Mouse (Mus musculus): ENCODE data around the gene Gm49405. TPM values are rescaled to one million over a fixed set of nuclear protein-coding genes. Genes with fewer than 3 reads are reported as not detected.

The Gm49405 gene
- polyA plus RNA-seq, 1 experiment from 2014 or later = 5.7 TPM

- Histone ChIP-seq H3K9ac (replicated peaks) (no peak overlapping the region; the same call in 1 of the 2 replicates), H3K4me3 (replicated peaks) (peak overlapping the region; percentile 83; the same call in 1 of the 2 replicates), H3K4me1 (peaks cover 22% of the 10 kb centered on the region), H3K4me2 (peak overlapping the region; percentile 80), H3K36me3 (peaks cover 11% of the 10 kb centered on the region), H3K27ac (replicated peaks) (peak overlapping the region; percentile 97; the same call in 1 of the 2 replicates), H3K27me3 (replicated peaks) (no peaks in the 10 kb centered on the region), H3K9me3 (replicated peaks) (no peaks in the 10 kb centered on the region)
- ATAC-seq (ENCODE audit: low FRiP score) = no peak
- 86% methylated on average over 5 of the region's 5 CpGs for WGBS
Observed at GRCm38 (mm10) chr19:4001752-4002151, 1.3 kb downstream of the Gm49405 start.

- no peak for ATAC-seq (ENCODE audit: low FRiP score)
Observed at GRCm38 (mm10) chr19:4003112-4003511, 2.7 kb downstream of the Gm49405 start, which contains the start of gene Doc2g. Gene Doc2g, plus strand, starts transcription at chr19:4003313.

GRCm38 (mm10) chr19:4003641-4004040 lies 3.2 kb downstream of the Gm49405 start:
- H3K27ac ChIP-seq (replicated peaks) = no peak overlapping the region
- H3K4me3 ChIP-seq (replicated peaks) = no peak overlapping the region
- WGBS = 77% methylated on average over 12 of the region's 12 CpGs

More at GRCm38 (mm10) chr19:4003112-4003511, 2.7 kb downstream of the Gm49405 start, which contains the start of gene Doc2g:
- Histone ChIP-seq H3K4me1 (peaks cover 22% of the 10 kb centered on the region), H3K9me3 (replicated peaks) (no peaks in the 10 kb centered on the region), H3K9ac (replicated peaks) (no peak within 1 kb of the TSS; the same call in 1 of the 2 replicates), H3K36me3 (peaks cover 25% of the 10 kb centered on the region), H3K4me3 (replicated peaks) (no peak within 1 kb of the TSS), H3K27ac (replicated peaks) (no peak within 1 kb of the TSS), H3K27me3 (replicated peaks) (no peaks in the 10 kb centered on the region), H3K4me2 (no peak within 1 kb of the TSS)
- WGBS = 68% methylated on average over 1 of the region's 1 CpGs

GRCm38 (mm10) chr19:4004331-4004730 lies 3.9 kb downstream of the Gm49405 start:
- Histone ChIP-seq H3K9me3 (replicated peaks) (no peaks in the 10 kb centered on the region), H3K9ac (replicated peaks) (no peak overlapping the region), H3K4me1 (peaks cover 20% of the 10 kb centered on the region), H3K4me3 (replicated peaks) (no peak overlapping the region), H3K4me2 (no peak overlapping the region), H3K36me3 (peaks cover 36% of the 10 kb centered on the region), H3K27ac (replicated peaks) (no peak overlapping the region), H3K27me3 (replicated peaks) (no peaks in the 10 kb centered on the region)
- WGBS = 88% methylated on average over 15 of the region's 15 CpGs
- no peak for ATAC-seq (ENCODE audit: low FRiP score)

More at GRCm38 (mm10) chr19:4003641-4004040, 3.2 kb downstream of the Gm49405 start:
- H3K4me1 ChIP-seq = peaks cover 22% of the 10 kb centered on the region
- no peak overlapping the region for H3K4me2 ChIP-seq
- peaks cover 30% of the 10 kb centered on the region for H3K36me3 ChIP-seq
- no peak overlapping the region for H3K9ac ChIP-seq (replicated peaks)
- H3K27me3 ChIP-seq (replicated peaks) = no peaks in the 10 kb centered on the region
- H3K9me3 ChIP-seq (replicated peaks) = no peaks in the 10 kb centered on the region
- no peak for ATAC-seq (ENCODE audit: low FRiP score)

GRCm38 (mm10) chr19:4005091-4005490 lies 4.7 kb downstream of the Gm49405 start:
- 89% methylated on average over 9 of the region's 9 CpGs for WGBS
- no peak overlapping the region for H3K27ac ChIP-seq (replicated peaks)
- H3K9me3 ChIP-seq (replicated peaks) = no peaks in the 10 kb centered on the region
- H3K4me2 ChIP-seq = no peak overlapping the region
- H3K4me3 ChIP-seq (replicated peaks) = no peak overlapping the region
- no peak overlapping the region for H3K9ac ChIP-seq (replicated peaks)
- no peak for ATAC-seq (ENCODE audit: low FRiP score)
- no peaks in the 10 kb centered on the region for H3K27me3 ChIP-seq (replicated peaks)
- peaks cover 13% of the 10 kb centered on the region for H3K4me1 ChIP-seq
- peaks cover 44% of the 10 kb centered on the region for H3K36me3 ChIP-seq

- no peaks in the 10 kb centered on the region for H3K9me3 ChIP-seq (replicated peaks)
- no peaks in the 10 kb centered on the region for H3K27me3 ChIP-seq (replicated peaks)
- peaks cover 13% of the 10 kb centered on the region for H3K4me1 ChIP-seq
- H3K4me2 ChIP-seq = no peak overlapping the region
- ATAC-seq (ENCODE audit: low FRiP score) = no peak
- 94% methylated on average over 8 of the region's 8 CpGs for WGBS
- no peak overlapping the region for H3K27ac ChIP-seq (replicated peaks)
- peaks cover 46% of the 10 kb centered on the region for H3K36me3 ChIP-seq
- no peak overlapping the region for H3K9ac ChIP-seq (replicated peaks)
- H3K4me3 ChIP-seq (replicated peaks) = no peak overlapping the region
Observed at GRCm38 (mm10) chr19:4005971-4006370, 5.5 kb downstream of the Gm49405 start.

- H3K36me3 ChIP-seq = peaks cover 44% of the 10 kb centered on the region
- H3K27me3 ChIP-seq (replicated peaks) = no peaks in the 10 kb centered on the region
- H3K9me3 ChIP-seq (replicated peaks) = no peaks in the 10 kb centered on the region
- no peak overlapping the region for H3K4me3 ChIP-seq (replicated peaks)
- 97% methylated on average over 5 of the region's 5 CpGs for whole genome bisulfite sequencing
- no peak for ATAC-seq (ENCODE audit: low FRiP score)
- H3K4me1 ChIP-seq = peaks cover 18% of the 10 kb centered on the region
- H3K9ac ChIP-seq (replicated peaks) = no peak overlapping the region
- no peak overlapping the region for H3K27ac ChIP-seq (replicated peaks)
- peak overlapping the region; percentile 62 for H3K4me2 ChIP-seq
Observed at GRCm38 (mm10) chr19:4011086-4011485, 10.7 kb downstream of the Gm49405 start.

GRCm38 (mm10) chr19:4012432-4013022 lies 12.1 kb downstream of the Gm49405 start, which contains the start of gene Ndufv1:
Gene Ndufv1, minus strand, starts transcription at chr19:4012806.
- WGBS = under 1% methylated on average over 45 of the region's 45 CpGs
- Histone ChIP-seq H3K27me3 (replicated peaks) (no peaks in the 10 kb centered on the region), H3K36me3 (peaks cover 29% of the 10 kb centered on the region), H3K9ac (replicated peaks) (peak within 1 kb of the TSS; percentile 77), H3K4me2 (peak within 1 kb of the TSS; percentile 62), H3K4me3 (replicated peaks) (peak within 1 kb of the TSS; percentile 88), H3K9me3 (replicated peaks) (no peaks in the 10 kb centered on the region), H3K4me1 (peaks cover 18% of the 10 kb centered on the region), H3K27ac (replicated peaks) (peak within 1 kb of the TSS; percentile 85)
- ATAC-seq (ENCODE audit: low FRiP score) = peak; percentile 99

- WGBS = 27% methylated on average over 9 of the region's 9 CpGs
- ATAC-seq (ENCODE audit: low FRiP score) = peak; percentile 48
- H3K4me2 ChIP-seq = peak overlapping the region; percentile 62
Observed at GRCm38 (mm10) chr19:4013066-4013465, 12.6 kb downstream of the Gm49405 start.

GRCm38 (mm10) chr19:4014802-4015201 lies 14.4 kb downstream of the Gm49405 start:
- Histone ChIP-seq H3K4me1 (peaks cover 21% of the 10 kb centered on the region), H3K27me3 (replicated peaks) (no peaks in the 10 kb centered on the region), H3K9ac (replicated peaks) (no peak overlapping the region), H3K27ac (replicated peaks) (no peak overlapping the region), H3K4me3 (replicated peaks) (no peak overlapping the region), H3K36me3 (peaks cover 8% of the 10 kb centered on the region; the same call in 1 of the 2 replicates), H3K9me3 (replicated peaks) (no peaks in the 10 kb centered on the region), H3K4me2 (no peak overlapping the region)
- no peak for ATAC-seq (ENCODE audit: low FRiP score)

More at GRCm38 (mm10) chr19:4013066-4013465, 12.6 kb downstream of the Gm49405 start:
- Histone ChIP-seq H3K4me3 (replicated peaks) (peak overlapping the region; percentile 88), H3K4me1 (peaks cover 18% of the 10 kb centered on the region), H3K9me3 (replicated peaks) (no peaks in the 10 kb centered on the region), H3K9ac (replicated peaks) (0 out of 2 replicates have a peak overlapping the region, but pooled peaks have one; percentile 18), H3K36me3 (peaks cover 24% of the 10 kb centered on the region), H3K27ac (replicated peaks) (no peak overlapping the region), H3K27me3 (replicated peaks) (no peaks in the 10 kb centered on the region)

- Histone ChIP-seq H3K4me1 (peaks cover 21% of the 10 kb centered on the region), H3K9me3 (replicated peaks) (no peaks in the 10 kb centered on the region), H3K27ac (replicated peaks) (no peak overlapping the region), H3K4me3 (replicated peaks) (no peak overlapping the region), H3K27me3 (replicated peaks) (no peaks in the 10 kb centered on the region), H3K36me3 (0 out of 2 replicates have a peak, but pooled peaks cover 4% of the 10 kb centered on the region), H3K9ac (replicated peaks) (no peak overlapping the region), H3K4me2 (no peak overlapping the region)
- no peak for ATAC-seq (ENCODE audit: low FRiP score)
- 72% methylated on average over 5 of the region's 5 CpGs for WGBS
Observed at GRCm38 (mm10) chr19:4015635-4016034, 15.2 kb downstream of the Gm49405 start.

- Histone ChIP-seq H3K4me1 (peaks cover 6% of the 10 kb centered on the region), H3K9ac (replicated peaks) (no peak overlapping the region), H3K9me3 (replicated peaks) (no peaks in the 10 kb centered on the region), H3K4me3 (replicated peaks) (no peak overlapping the region), H3K27me3 (replicated peaks) (no peaks in the 10 kb centered on the region), H3K27ac (replicated peaks) (no peak overlapping the region), H3K4me2 (no peak overlapping the region), H3K36me3 (no peaks in the 10 kb centered on the region)
- no peak for ATAC-seq (ENCODE audit: low FRiP score)
- 74% methylated on average over 10 of the region's 10 CpGs for whole genome bisulfite sequencing
Observed at GRCm38 (mm10) chr19:4017921-4018587, 17.6 kb downstream of the Gm49405 start.

Measured in neural tube, embryonic 15.5 days (tissue).